Mouse (Mus musculus) hindbrain, embryonic 10.5 days (tissue): ENCODE data around the gene Pkm. TPM values are rescaled to one million over a fixed set of nuclear protein-coding genes. Genes with fewer than 3 reads are reported as not detected.

Experiments
- DNase-seq: peaks from one replicate; pipeline ENCODE4 v3.0.0-alpha.2; 2017; ENCODE audit warnings: low spot score
- H3K27ac ChIP-seq: fragments of 300-500 bp; sonication (generic); 2 replicates; pipeline ENCODE4 v1.5.1; 2016; ENCODE audit warnings: mild to moderate bottlenecking, moderate library complexity
- H3K27me3 ChIP-seq: fragments of 300-500 bp; sonication (generic); 2 replicates; pipeline ENCODE4 v1.6.1; 2016; ENCODE audit warnings: mild to moderate bottlenecking; ENCODE audit not compliant: poor library complexity, insufficient read depth, severe bottlenecking
- H3K36me3 ChIP-seq: fragments of 300-500 bp; sonication (generic); 2 replicates; pipeline ENCODE4 v1.6.1; 2016; ENCODE audit warnings: mild to moderate bottlenecking, moderate library complexity
- H3K4me1 ChIP-seq: fragments of 300-500 bp; sonication (generic); replicated peaks from 2 replicates; pipeline ENCODE4 v1.6.1; 2016; ENCODE audit warnings: mild to moderate bottlenecking
- H3K4me3 ChIP-seq: fragments of 300-500 bp; sonication (generic); 2 replicates; pipeline ENCODE4 v1.5.1; 2016; ENCODE audit warnings: mild to moderate bottlenecking, moderate library complexity
- H3K9me3 ChIP-seq: fragments of 300-500 bp; sonication (generic); 2 replicates; pipeline ENCODE4 v1.6.1; 2016; ENCODE audit warnings: mild to moderate bottlenecking, moderate library complexity
- WGBS: fragments of 180-500 bp; shearing (Covaris S2); methylation state at CpG from one replicate; pipeline ENCODE4 v1.1.7; 2016; 5-methylcytosine and 5-hydroxymethylcytosine counted together
- polyA plus RNA-seq: library from polyadenylated mRNA; unstranded; fragments of >200 nt; fragmentation: Nextera tagmentation; extraction: Ambion mirVana; gene quantifications from 2 replicates; pipeline ENCODE4 v1.2.1, GENCODE M21; 2016

Gene Pkm
- polyA plus RNA-seq, 1 experiment from 2014 or later: 2,690 TPM

DNA sequence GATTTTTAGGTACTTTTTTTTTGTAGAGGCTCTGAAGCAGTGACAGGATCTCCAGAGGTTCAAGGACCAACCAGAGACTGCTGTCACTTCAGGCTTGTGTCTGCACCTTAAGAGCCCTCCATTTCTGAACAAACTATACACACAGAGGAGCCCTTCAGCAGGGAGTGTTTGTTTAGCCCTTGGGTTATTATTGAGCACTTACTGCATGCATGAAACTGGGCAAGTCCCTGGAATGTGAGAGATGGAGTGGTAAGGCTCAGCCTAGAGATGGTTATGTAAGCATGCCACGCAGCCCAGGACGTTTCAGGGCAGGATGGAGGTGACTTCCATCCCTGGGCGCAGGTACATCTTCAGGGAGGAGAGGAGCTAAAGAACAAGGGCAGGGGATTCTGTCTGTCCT lies 40.2 kb downstream of the Pkm start:
- DNase-seq: no peak
- Histone ChIP-seq H3K4me3 (no peak overlapping the region), H3K4me1 (peaks cover 27% of the 10 kb centered on the region), H3K27me3 (peaks cover 10% of the 10 kb centered on the region; the same call in 1 of the 2 replicates), H3K27ac (no peak overlapping the region), H3K36me3 (no peaks in the 10 kb centered on the region), H3K9me3 (no peaks in the 10 kb centered on the region)
- 82% methylated on average over 3 of the region's 3 CpGs for WGBS

GRCm38 (mm10) chr9:59701094-59701493 lies 44.9 kb downstream of the Pkm start:
- H3K9me3 ChIP-seq: no peaks in the 10 kb centered on the region
- no peaks in the 10 kb centered on the region for H3K36me3 ChIP-seq
- 90% methylated on average over 7 of the region's 7 CpGs for WGBS
- no peak overlapping the region for H3K27ac ChIP-seq
- H3K27me3 ChIP-seq: no peaks in the 10 kb centered on the region
- H3K4me1 ChIP-seq: peaks cover 5% of the 10 kb centered on the region; the same call in 1 of the 2 replicates
- H3K4me3 ChIP-seq: no peak overlapping the region
- DNase-seq: no peak

GRCm38 (mm10) chr9:59703099-59703498 lies 46.9 kb downstream of the Pkm start:
- Histone ChIP-seq H3K4me3 (no peak overlapping the region), H3K36me3 (no peaks in the 10 kb centered on the region), H3K4me1 (0 out of 2 replicates have a peak, but pooled peaks cover 5% of the 10 kb centered on the region), H3K27me3 (no peaks in the 10 kb centered on the region), H3K9me3 (no peaks in the 10 kb centered on the region), H3K27ac (no peak overlapping the region)
- 72% methylated on average over 6 of the region's 6 CpGs for WGBS
- no peak for DNase-seq

GRCm38 (mm10) chr9:59706850-59707825 lies 51.0 kb downstream of the Pkm start:
- no peaks in the 10 kb centered on the region for H3K9me3 ChIP-seq
- H3K27me3 ChIP-seq: no peaks in the 10 kb centered on the region
- WGBS: 67% methylated on average over 10 of the region's 10 CpGs
- H3K4me1 ChIP-seq: 0 out of 2 replicates have a peak, but pooled peaks cover 2% of the 10 kb centered on the region
- no peak overlapping the region for H3K4me3 ChIP-seq
- no peaks in the 10 kb centered on the region for H3K36me3 ChIP-seq
- DNase-seq: no peak
- H3K27ac ChIP-seq: no peak overlapping the region

DNA sequence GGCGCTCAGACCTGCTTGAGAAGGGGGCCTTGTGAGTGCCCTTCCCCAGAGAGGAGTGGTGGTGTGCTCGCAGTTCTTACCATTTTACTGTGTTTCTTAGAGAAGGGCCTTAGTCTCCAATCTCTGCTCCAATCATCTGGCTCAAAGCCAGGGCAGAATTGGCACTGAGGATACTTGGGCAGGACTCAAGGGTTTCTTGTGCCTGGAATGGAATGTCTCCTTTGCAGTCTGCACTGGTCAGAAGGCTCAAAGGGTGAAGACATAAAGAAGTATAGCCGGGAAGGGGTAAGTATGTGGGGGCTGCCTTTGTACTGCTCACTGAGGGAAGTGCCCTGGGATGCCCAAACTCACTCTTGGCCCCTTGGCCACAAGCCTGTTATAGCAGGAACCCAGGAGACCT lies 53.1 kb downstream of the Pkm start:
- no peaks in the 10 kb centered on the region for H3K27me3 ChIP-seq

GRCm38 (mm10) chr9:59716275-59716898 lies 60.2 kb downstream of the Pkm start:
- WGBS: 80% methylated on average over 7 of the region's 7 CpGs
- Histone ChIP-seq H3K36me3 (no peaks in the 10 kb centered on the region), H3K9me3 (no peaks in the 10 kb centered on the region), H3K27ac (no peak overlapping the region), H3K4me3 (no peak overlapping the region), H3K4me1 (no peaks in the 10 kb centered on the region), H3K27me3 (no peaks in the 10 kb centered on the region)
- DNase-seq: no peak

More for the DNA sequence above, 53.1 kb downstream of the Pkm start:
- H3K4me1 ChIP-seq: no peaks in the 10 kb centered on the region
- no peaks in the 10 kb centered on the region for H3K36me3 ChIP-seq
- H3K4me3 ChIP-seq: no peak overlapping the region
- H3K27ac ChIP-seq: no peak overlapping the region
- H3K9me3 ChIP-seq: no peaks in the 10 kb centered on the region
- WGBS: 85% methylated on average over 3 of the region's 3 CpGs
- no peak for DNase-seq

- Histone ChIP-seq H3K4me3 (no peak overlapping the region), H3K27ac (no peak overlapping the region), H3K27me3 (peaks cover 5% of the 10 kb centered on the region; the same call in 1 of the 2 replicates), H3K9me3 (no peaks in the 10 kb centered on the region), H3K36me3 (no peaks in the 10 kb centered on the region), H3K4me1 (peaks cover 2% of the 10 kb centered on the region)
- no peak for DNase-seq
- 89% methylated on average over 4 of the region's 4 CpGs for WGBS
These were observed 62.1 kb downstream of the Pkm start for GRCm38 (mm10) chr9:59718237-59718636.

- peaks cover 5% of the 10 kb centered on the region; the same call in 1 of the 2 replicates for H3K27me3 ChIP-seq
- H3K36me3 ChIP-seq: no peaks in the 10 kb centered on the region
- H3K9me3 ChIP-seq: no peaks in the 10 kb centered on the region
- no peak for DNase-seq
- H3K4me1 ChIP-seq: peaks cover 12% of the 10 kb centered on the region
- H3K27ac ChIP-seq: no peak overlapping the region
- H3K4me3 ChIP-seq: no peak overlapping the region
- 87% methylated on average over 5 of the region's 5 CpGs for WGBS
These were observed 65.0 kb downstream of the Pkm start for GRCm38 (mm10) chr9:59721144-59721543.

GRCm38 (mm10) chr9:59723096-59723657 lies 67.0 kb downstream of the Pkm start:
- peak overlapping the region; percentile 69 for H3K27ac ChIP-seq
- peak; percentile 70 for DNase-seq
- no peaks in the 10 kb centered on the region for H3K9me3 ChIP-seq
- 0 out of 2 replicates have a peak overlapping the region, but pooled peaks have one; percentile 9 for H3K4me3 ChIP-seq
- H3K27me3 ChIP-seq: peaks cover 5% of the 10 kb centered on the region; the same call in 1 of the 2 replicates
- H3K4me1 ChIP-seq: peaks cover 12% of the 10 kb centered on the region
- 20% methylated on average over 10 of the region's 10 CpGs for WGBS
- no peaks in the 10 kb centered on the region for H3K36me3 ChIP-seq

DNA sequence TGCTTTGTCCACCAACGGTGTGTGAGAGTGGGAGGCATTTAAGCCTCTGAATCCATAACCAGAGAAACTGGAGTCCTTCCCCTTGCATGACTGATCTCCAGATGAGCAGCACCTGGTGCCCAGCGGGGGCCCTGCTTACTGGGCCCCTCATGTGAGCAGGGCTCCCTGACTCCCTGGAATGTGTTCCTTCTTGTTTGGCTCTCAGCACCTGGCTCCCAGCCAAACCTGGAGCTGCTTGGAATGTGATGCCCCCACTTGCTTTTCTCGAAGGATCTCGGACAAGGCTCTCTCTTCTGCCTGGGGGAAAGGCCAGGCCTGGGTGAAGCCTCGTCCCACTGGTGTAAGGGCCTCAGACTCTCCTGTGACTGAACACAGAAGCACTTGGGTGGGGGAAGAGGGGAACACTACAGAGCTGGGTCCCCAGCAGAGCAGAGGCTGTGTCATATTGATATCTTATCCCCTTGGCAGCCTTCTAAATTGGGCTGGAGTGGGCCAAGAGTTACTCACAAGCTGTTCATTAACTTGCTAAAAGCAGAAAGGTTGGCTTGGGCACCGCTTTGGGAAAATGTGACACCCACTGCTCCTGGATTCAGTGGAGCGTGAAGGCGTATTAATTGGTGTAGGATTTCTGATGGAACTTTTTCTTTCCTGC lies 67.7 kb downstream of the Pkm start:
- H3K9me3 ChIP-seq: no peaks in the 10 kb centered on the region
- WGBS: 80% methylated on average over 8 of the region's 8 CpGs
- H3K4me3 ChIP-seq: no peak overlapping the region
- peaks cover 5% of the 10 kb centered on the region; the same call in 1 of the 2 replicates for H3K27me3 ChIP-seq
- H3K36me3 ChIP-seq: no peaks in the 10 kb centered on the region
- DNase-seq: no peak
- H3K4me1 ChIP-seq: peaks cover 12% of the 10 kb centered on the region
- no peak overlapping the region for H3K27ac ChIP-seq

GRCm38 (mm10) chr9:59725515-59725914 lies 69.3 kb downstream of the Pkm start:
- 90% methylated on average over 10 of the region's 10 CpGs for WGBS
- Histone ChIP-seq H3K4me3 (no peak overlapping the region), H3K4me1 (peaks cover 12% of the 10 kb centered on the region), H3K27ac (no peak overlapping the region), H3K27me3 (peaks cover 5% of the 10 kb centered on the region; the same call in 1 of the 2 replicates), H3K36me3 (no peaks in the 10 kb centered on the region), H3K9me3 (no peaks in the 10 kb centered on the region)
- no peak for DNase-seq

- Histone ChIP-seq H3K36me3 (no peaks in the 10 kb centered on the region), H3K27ac (no peak overlapping the region), H3K4me3 (no peak overlapping the region), H3K9me3 (no peaks in the 10 kb centered on the region), H3K27me3 (no peaks in the 10 kb centered on the region), H3K4me1 (peaks cover 12% of the 10 kb centered on the region)
- 88% methylated on average over 11 of the region's 11 CpGs for WGBS
- no peak for DNase-seq
These were observed 71.6 kb downstream of the Pkm start for GRCm38 (mm10) chr9:59727569-59728286.
